Mouse (Mus musculus): Measurements from ENCODE around the gene Dicer1.

Dicer1 gene

GRCm38 (mm10) chr12:104677371-104677924 lies 74.3 kb downstream of the Dicer1 start:
- no peak for DNase-seq

GRCm38 (mm10) chr12:104676535-104677370 lies 75.0 kb downstream of the Dicer1 start:
- peak; percentile 26 for DNase-seq

DNA sequence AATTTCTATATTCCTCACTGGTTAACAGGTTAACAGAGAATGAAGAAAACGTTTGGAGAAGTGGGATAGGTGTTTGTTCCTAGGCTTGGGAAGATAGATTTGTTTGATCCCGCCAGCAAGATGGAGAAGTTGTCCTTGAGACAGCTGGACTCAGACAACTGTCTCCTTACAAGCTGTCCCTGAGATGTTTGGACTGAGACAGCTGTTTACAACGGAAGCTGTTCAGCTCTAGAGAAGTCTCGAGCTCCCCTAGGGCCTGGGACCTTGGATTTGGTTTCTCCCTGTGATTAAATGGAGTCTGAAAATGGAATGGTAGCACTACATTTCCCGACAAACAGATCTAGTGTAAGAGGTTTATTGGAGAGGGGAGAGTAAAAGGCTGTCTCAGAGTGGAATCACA lies 78.8 kb downstream of the Dicer1 start:
- no peak for DNase-seq

DNA sequence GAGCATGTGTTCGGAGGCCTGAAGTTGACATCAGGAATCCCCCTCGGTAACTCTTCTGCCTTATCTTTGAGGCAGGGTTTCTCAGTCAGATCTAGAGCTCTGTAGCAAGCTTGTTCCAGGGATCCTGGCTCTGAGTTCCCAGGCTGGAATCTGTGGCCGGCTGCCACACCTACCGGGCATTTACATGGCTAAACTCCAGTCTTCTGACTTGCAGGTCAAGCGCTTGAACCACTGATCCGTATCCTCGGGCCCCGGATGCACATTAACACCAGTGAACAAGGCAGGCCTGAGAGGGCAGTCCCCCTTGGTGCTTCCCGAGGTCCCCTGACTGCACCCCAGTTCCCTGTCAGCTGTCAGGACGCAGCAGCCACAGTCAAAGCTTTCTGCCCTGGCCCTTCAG lies 79.3 kb downstream of the Dicer1 start:
- no peak for DNase-seq

DNA sequence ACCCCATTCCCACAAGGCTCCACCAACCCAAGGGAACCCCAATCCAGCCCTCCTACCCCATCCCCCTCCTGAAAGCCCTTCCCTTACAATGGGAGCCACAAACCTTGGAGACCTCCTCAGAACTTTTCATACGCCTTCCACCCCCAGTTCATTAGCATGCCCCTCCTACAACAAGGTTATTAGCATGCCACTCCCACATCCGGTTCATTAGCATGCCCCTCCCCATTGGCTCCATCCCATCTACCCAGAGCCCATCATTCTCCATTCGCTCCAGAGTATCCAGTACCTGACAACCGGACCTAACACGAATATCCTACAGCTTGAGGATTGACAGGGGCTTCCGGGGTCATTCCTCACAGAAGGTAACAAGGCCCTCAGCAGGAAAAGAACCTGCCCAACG lies 83.9 kb downstream of the Dicer1 start:
- no peak for DNase-seq

- no peak for DNase-seq
These were observed 85.8 kb downstream of the Dicer1 start for GRCm38 (mm10) chr12:104665951-104666350.

- peak; percentile 38 for DNase-seq
These were observed 86.2 kb downstream of the Dicer1 start for GRCm38 (mm10) chr12:104665521-104665920.

DNA sequence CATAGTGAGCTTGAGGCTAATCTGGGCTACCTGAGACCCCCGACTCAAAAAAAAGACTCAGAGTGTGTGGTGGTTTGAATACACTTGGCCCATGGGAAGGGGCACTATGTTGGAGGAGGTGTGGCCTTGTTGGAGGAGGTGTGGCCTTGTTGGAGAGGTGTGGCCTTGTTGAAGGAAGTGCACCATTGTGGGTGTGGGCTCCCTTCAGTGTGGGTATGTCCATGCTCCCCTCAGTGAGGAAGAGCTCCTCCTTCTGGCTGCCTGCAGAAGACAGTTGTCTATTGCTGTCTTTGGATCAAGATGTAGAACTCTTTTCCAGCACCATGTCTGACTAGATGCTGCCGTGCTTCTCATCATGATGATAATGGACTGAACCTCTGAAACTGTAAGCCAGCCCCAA lies 95.6 kb downstream of the Dicer1 start:
- DNase-seq = no peak

GRCm38 (mm10) chr12:104655006-104655405 lies 96.7 kb downstream of the Dicer1 start:
- no peak for DNase-seq

- no peak for DNase-seq
These were observed 99.7 kb downstream of the Dicer1 start for GRCm38 (mm10) chr12:104652021-104652420.

DNA sequence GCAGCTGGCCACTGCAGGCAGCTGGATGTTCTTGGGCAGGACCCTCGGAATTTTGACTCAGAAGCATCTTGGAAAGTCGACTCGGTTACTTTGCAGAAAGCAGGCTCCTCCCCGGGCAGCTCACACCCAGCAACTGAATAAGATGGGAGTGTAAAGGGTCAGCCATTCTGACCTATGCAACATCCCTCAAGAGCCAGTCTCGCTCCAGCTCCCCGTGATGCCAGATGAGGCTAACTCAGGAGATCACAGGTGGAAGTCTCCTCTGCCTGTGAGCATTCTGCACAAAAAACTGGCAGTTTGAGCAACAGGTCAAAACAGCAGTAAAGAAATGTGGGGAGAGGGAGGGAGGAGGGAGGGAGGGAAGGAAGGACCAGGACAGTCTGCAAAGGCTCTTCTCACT lies 100.5 kb downstream of the Dicer1 start:
- DNase-seq = no peak

DNA sequence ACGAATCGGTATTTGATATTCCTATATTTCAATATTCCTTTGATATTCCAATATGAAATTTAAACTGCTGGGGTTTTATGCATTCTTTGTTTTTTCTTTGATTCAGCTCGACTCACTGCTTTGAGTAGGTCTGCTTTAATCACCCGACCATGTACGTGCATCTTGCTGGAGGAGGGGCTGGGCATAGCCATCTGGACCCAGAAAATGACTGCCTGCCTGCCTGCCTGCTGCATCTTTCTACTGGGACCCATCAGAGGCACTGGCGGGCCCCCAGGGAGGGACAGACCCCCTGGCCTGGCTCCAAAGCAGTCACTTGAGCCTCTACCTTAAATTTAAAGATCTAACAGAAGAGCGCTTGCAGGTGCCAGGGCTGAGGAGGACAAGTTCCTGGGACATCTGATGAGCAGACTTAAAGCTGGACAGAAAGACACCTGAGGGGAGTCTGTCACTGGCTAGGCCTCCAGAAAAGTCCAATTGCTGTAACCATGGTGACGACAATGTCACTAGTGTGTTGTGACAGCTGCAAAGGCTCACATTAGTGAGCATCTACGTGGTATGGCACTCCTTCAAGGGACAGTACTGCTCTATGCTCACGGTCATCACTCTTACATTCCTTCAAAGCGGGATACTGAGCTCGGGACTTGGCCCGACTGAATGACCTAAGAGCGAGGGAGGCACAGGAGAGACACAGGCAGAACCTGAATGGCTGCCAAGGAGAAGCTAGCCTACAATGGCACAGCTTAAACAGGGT lies 101.1 kb downstream of the Dicer1 start:
- peak; percentile 26 for DNase-seq

DNA sequence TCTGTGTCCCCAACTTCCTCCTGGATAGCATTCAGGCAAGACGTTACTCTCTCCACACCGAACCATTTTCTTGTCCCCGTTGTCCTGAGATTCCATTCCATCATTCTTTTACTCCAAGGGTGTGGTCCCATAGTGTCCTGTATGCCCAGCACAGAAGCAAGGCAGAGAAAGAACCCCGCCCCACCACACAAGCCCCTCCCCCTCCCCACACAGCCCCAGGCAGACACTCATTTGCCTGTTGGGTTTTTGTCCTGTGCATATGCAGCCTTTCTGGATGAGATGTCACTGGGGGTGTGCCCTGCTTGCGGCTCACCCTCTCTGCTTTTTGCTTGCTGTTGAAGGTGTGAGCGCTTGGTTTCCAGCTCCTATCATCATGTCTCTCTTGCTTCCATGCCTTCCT lies 103.4 kb downstream of the Dicer1 start:
- no peak for DNase-seq

DNA sequence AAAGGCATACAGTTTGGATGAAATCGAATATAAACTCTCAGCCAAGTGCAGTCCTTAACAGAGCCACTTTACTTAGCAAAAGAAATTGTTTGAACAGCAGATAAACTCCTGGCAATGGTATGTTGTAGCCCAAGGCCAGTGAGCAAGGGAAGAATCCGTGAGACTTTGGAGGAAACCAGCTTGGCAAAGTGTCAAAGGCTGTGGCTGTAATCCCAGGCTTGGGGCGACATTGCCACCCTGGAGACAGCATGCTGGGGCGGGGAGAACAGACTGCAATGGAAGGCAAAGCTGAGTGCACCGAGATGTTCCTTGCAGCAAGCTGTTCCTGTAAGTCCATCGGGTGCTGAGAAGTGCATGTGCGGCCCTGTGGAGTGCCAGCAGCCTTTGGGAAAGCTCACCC lies 109.4 kb downstream of the Dicer1 start:
- no peak for DNase-seq

DNA sequence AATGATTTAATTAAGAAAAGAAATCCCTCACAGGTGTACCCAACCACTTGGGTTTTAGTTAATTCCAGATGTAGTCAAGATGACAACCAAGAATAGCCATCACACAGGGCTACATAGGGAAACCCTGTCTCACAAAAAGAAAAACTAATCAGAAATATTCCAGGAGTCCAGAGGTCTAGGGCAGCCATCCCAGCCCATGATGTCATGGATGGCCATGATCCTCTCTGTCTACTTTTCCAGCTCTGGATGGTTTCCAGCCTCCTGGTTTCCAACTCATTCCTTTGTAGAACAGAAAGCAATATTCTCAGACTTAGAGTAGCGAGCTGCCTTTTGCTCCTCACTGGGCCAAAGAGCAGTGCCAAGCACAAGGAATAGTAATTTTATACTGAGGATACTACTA lies 110.8 kb downstream of the Dicer1 start:
- DNase-seq = no peak

GRCm38 (mm10) chr12:104638156-104638555 lies 113.6 kb downstream of the Dicer1 start:
- DNase-seq = no peak

Data from retina, postnatal 1 day (tissue).